Mouse (Mus musculus) left cerebral cortex, adult 8-10 months (tissue): ENCODE data around the gene Plekhg6. TPM values are rescaled to one million over a fixed set of nuclear protein-coding genes. Genes with fewer than 3 reads are reported as not detected.

Source experiments
- DNase-seq, 2 experiments: peaks; one replicate each; pipeline ENCODE4 v3.0.0; 2022; ENCODE audit warnings: low spot score in 2 of 2
- total RNA-seq, 4 experiments: library from RNA; stranded (reverse); gene quantifications; 2 replicates each; pipeline ENCODE4 v1.2.4; 2022

Gene Plekhg6
- total RNA-seq, 4 experiments from 2014 or later, result 0.28 to 0.71 (median 0.40) TPM

GRCm38 (mm10) chr6:125354352-125355151 lies 26.0 kb downstream of the Plekhg6 start:
- DNase-seq, result peak in 1 of 2 experiments; percentile 28

GRCm38 (mm10) chr6:125353655-125354054 lies 26.9 kb downstream of the Plekhg6 start:
- DNase-seq, result no peak

GRCm38 (mm10) chr6:125353221-125353620 lies 27.4 kb downstream of the Plekhg6 start:
- DNase-seq, result no peak

GRCm38 (mm10) chr6:125352811-125353210 lies 27.8 kb downstream of the Plekhg6 start:
- no peak for DNase-seq

- DNase-seq, result no peak
These were observed 28.6 kb downstream of the Plekhg6 start for GRCm38 (mm10) chr6:125352046-125352384.

- DNase-seq, result no peak
These were observed 29.1 kb downstream of the Plekhg6 start for GRCm38 (mm10) chr6:125351368-125352045.

GRCm38 (mm10) chr6:125350995-125351324 lies 29.6 kb downstream of the Plekhg6 start:
- no peak for DNase-seq

- DNase-seq, result no peak
These were observed 30.2 kb downstream of the Plekhg6 start for GRCm38 (mm10) chr6:125350231-125350994.

- DNase-seq, result no peak
These were observed 30.9 kb downstream of the Plekhg6 start for GRCm38 (mm10) chr6:125349575-125350230.

- no peak for DNase-seq
These were observed 31.6 kb downstream of the Plekhg6 start, which contains the start of gene Tnfrsf1a for GRCm38 (mm10) chr6:125348721-125349574. Gene Tnfrsf1a (plus strand): TSS chr6:125349362.

- DNase-seq, result no peak
These were observed 34.6 kb downstream of the Plekhg6 start for GRCm38 (mm10) chr6:125346029-125346428.

GRCm38 (mm10) chr6:125345625-125346024 lies 35.0 kb downstream of the Plekhg6 start:
- no peak for DNase-seq

- no peak for DNase-seq
These were observed 35.7 kb downstream of the Plekhg6 start for GRCm38 (mm10) chr6:125344866-125345265.

GRCm38 (mm10) chr6:125344084-125344483 lies 36.5 kb downstream of the Plekhg6 start:
- no peak for DNase-seq

- no peak for DNase-seq
These were observed 38.4 kb downstream of the Plekhg6 start for GRCm38 (mm10) chr6:125342198-125342597.

- no peak for DNase-seq
These were observed 40.3 kb downstream of the Plekhg6 start for GRCm38 (mm10) chr6:125340244-125340643.

GRCm38 (mm10) chr6:125338791-125339660 lies 41.6 kb downstream of the Plekhg6 start:
- DNase-seq, result no peak

- no peak for DNase-seq
These were observed 46.2 kb downstream of the Plekhg6 start for GRCm38 (mm10) chr6:125334356-125334755.

- no peak for DNase-seq
These were observed 47.3 kb downstream of the Plekhg6 start for GRCm38 (mm10) chr6:125333112-125333899.
